Mouse (Mus musculus): ENCODE measurements at regions not wholly inside any gene's neighbourhood (a gene's known extent, or its start where the extent isn't known, plus 50 kb on each side); places are given as distances from the start of the nearest gene placed in this dataset.
A peak's percentile ranks its signal among the peaks of the same experiment; 100 is the strongest.

GRCm38 (mm10) chr10:67819534-67819933 is 92.9 kb downstream of the Zfp365 start:
- H3K36me3 ChIP-seq, result no peaks in the 10 kb centered on the region
- DNase-seq (ENCODE audit: low spot score), result no peak
- H3K27ac ChIP-seq, result no peak overlapping the region
- no peaks in the 10 kb centered on the region for H3K4me1 ChIP-seq
- 85% methylated on average over 8 of the region's 8 CpGs for WGBS
- H3K4me3 ChIP-seq, result no peak overlapping the region
- H3K27me3 ChIP-seq (ENCODE audit: insufficient read depth, poor library complexity, severe bottlenecking), result no peaks in the 10 kb centered on the region
- no peaks in the 10 kb centered on the region for H3K9me3 ChIP-seq

GRCm38 (mm10) chr10:67813901-67814300 is 98.6 kb downstream of the Zfp365 start:
- Histone ChIP-seq H3K27me3 (ENCODE audit: insufficient read depth, poor library complexity, severe bottlenecking) (no peaks in the 10 kb centered on the region), H3K4me3 (no peak overlapping the region), H3K27ac (no peak overlapping the region), H3K4me1 (no peaks in the 10 kb centered on the region), H3K36me3 (no peaks in the 10 kb centered on the region), H3K9me3 (no peaks in the 10 kb centered on the region)
- DNase-seq (ENCODE audit: low spot score), result no peak
- WGBS, result 74% methylated on average over 4 of the region's 4 CpGs

- no peaks in the 10 kb centered on the region for H3K4me1 ChIP-seq
- WGBS, result 45% methylated on average over 4 of the region's 4 CpGs
- no peak for DNase-seq (ENCODE audit: low spot score)
- no peaks in the 10 kb centered on the region for H3K9me3 ChIP-seq
- no peak overlapping the region for H3K4me3 ChIP-seq
- no peak overlapping the region for H3K27ac ChIP-seq
- H3K36me3 ChIP-seq, result no peaks in the 10 kb centered on the region
- H3K27me3 ChIP-seq (ENCODE audit: insufficient read depth, poor library complexity, severe bottlenecking), result no peaks in the 10 kb centered on the region
Observed at GRCm38 (mm10) chr10:67805131-67805530, 107.3 kb downstream of the Zfp365 start.

GRCm38 (mm10) chr10:67804637-67805036 is 107.8 kb downstream of the Zfp365 start:
- H3K27me3 ChIP-seq (ENCODE audit: insufficient read depth, poor library complexity, severe bottlenecking), result no peaks in the 10 kb centered on the region
- DNase-seq (ENCODE audit: low spot score), result no peak
- H3K27ac ChIP-seq, result no peak overlapping the region
- WGBS, result 74% methylated on average over 12 of the region's 12 CpGs
- H3K36me3 ChIP-seq, result no peaks in the 10 kb centered on the region
- H3K4me3 ChIP-seq, result no peak overlapping the region
- H3K9me3 ChIP-seq, result no peaks in the 10 kb centered on the region
- no peaks in the 10 kb centered on the region for H3K4me1 ChIP-seq

- Histone ChIP-seq H3K27me3 (ENCODE audit: insufficient read depth, poor library complexity, severe bottlenecking) (no peaks in the 10 kb centered on the region), H3K36me3 (no peaks in the 10 kb centered on the region), H3K9me3 (no peaks in the 10 kb centered on the region), H3K4me1 (no peaks in the 10 kb centered on the region), H3K4me3 (no peak overlapping the region), H3K27ac (no peak overlapping the region)
- 85% methylated on average over 8 of the region's 8 CpGs for WGBS
- no peak for DNase-seq (ENCODE audit: low spot score)
Observed at GRCm38 (mm10) chr10:67802156-67802555, 110.3 kb downstream of the Zfp365 start.

- H3K4me1 ChIP-seq, result no peaks in the 10 kb centered on the region
Observed at GRCm38 (mm10) chr10:67801619-67802018, 110.8 kb downstream of the Zfp365 start.

GRCm38 (mm10) chr10:67798991-67799390 is 113.5 kb downstream of the Zfp365 start:
- 91% methylated on average over 10 of the region's 10 CpGs for WGBS
- DNase-seq (ENCODE audit: low spot score), result no peak
- H3K4me3 ChIP-seq, result no peak overlapping the region

More at GRCm38 (mm10) chr10:67801619-67802018, 110.8 kb downstream of the Zfp365 start:
- no peak overlapping the region for H3K27ac ChIP-seq
- H3K36me3 ChIP-seq, result no peaks in the 10 kb centered on the region
- DNase-seq (ENCODE audit: low spot score), result no peak
- WGBS, result 89% methylated on average over 1 of the region's 1 CpGs
- no peaks in the 10 kb centered on the region for H3K27me3 ChIP-seq (ENCODE audit: insufficient read depth, poor library complexity, severe bottlenecking)
- no peak overlapping the region for H3K4me3 ChIP-seq
- no peaks in the 10 kb centered on the region for H3K9me3 ChIP-seq

GRCm38 (mm10) chr10:67793206-67793605 is 119.3 kb downstream of the Zfp365 start:
- Histone ChIP-seq H3K36me3 (no peaks in the 10 kb centered on the region), H3K27me3 (ENCODE audit: insufficient read depth, poor library complexity, severe bottlenecking) (no peaks in the 10 kb centered on the region), H3K4me1 (no peaks in the 10 kb centered on the region), H3K9me3 (no peaks in the 10 kb centered on the region), H3K4me3 (no peak overlapping the region), H3K27ac (no peak overlapping the region)
- 82% methylated on average over 3 of the region's 3 CpGs for WGBS
- peak; percentile 1 for DNase-seq (ENCODE audit: low spot score)

More at GRCm38 (mm10) chr10:67798991-67799390, 113.5 kb downstream of the Zfp365 start:
- Histone ChIP-seq H3K4me1 (no peaks in the 10 kb centered on the region), H3K27me3 (ENCODE audit: insufficient read depth, poor library complexity, severe bottlenecking) (no peaks in the 10 kb centered on the region), H3K9me3 (no peaks in the 10 kb centered on the region), H3K27ac (no peak overlapping the region), H3K36me3 (no peaks in the 10 kb centered on the region)

- Histone ChIP-seq H3K27me3 (ENCODE audit: insufficient read depth, poor library complexity, severe bottlenecking) (no peaks in the 10 kb centered on the region), H3K36me3 (no peaks in the 10 kb centered on the region), H3K4me3 (no peak overlapping the region), H3K9me3 (no peaks in the 10 kb centered on the region), H3K4me1 (no peaks in the 10 kb centered on the region), H3K27ac (no peak overlapping the region)
- peak; percentile 52 for DNase-seq (ENCODE audit: low spot score)
- 75% methylated on average over 12 of the region's 12 CpGs for WGBS
Observed at GRCm38 (mm10) chr10:67789651-67790050, 122.8 kb downstream of the Zfp365 start.

GRCm38 (mm10) chr10:67788116-67788515 is 124.3 kb downstream of the Zfp365 start:
- H3K4me3 ChIP-seq, result no peak overlapping the region
- H3K9me3 ChIP-seq, result no peaks in the 10 kb centered on the region
- no peak overlapping the region for H3K27ac ChIP-seq
- H3K27me3 ChIP-seq (ENCODE audit: insufficient read depth, poor library complexity, severe bottlenecking), result no peaks in the 10 kb centered on the region
- no peaks in the 10 kb centered on the region for H3K4me1 ChIP-seq
- WGBS, result 75% methylated on average over 6 of the region's 6 CpGs
- DNase-seq (ENCODE audit: low spot score), result peak; percentile 52
- no peaks in the 10 kb centered on the region for H3K36me3 ChIP-seq

GRCm38 (mm10) chr10:67785563-67785962 is 126.9 kb downstream of the Zfp365 start:
- DNase-seq (ENCODE audit: low spot score), result no peak
- Histone ChIP-seq H3K27me3 (ENCODE audit: insufficient read depth, poor library complexity, severe bottlenecking) (no peaks in the 10 kb centered on the region), H3K9me3 (no peaks in the 10 kb centered on the region), H3K4me1 (no peaks in the 10 kb centered on the region), H3K27ac (no peak overlapping the region), H3K4me3 (no peak overlapping the region), H3K36me3 (no peaks in the 10 kb centered on the region)
- WGBS, result 75% methylated on average over 2 of the region's 2 CpGs

GRCm38 (mm10) chr10:67778341-67778740 is 134.1 kb downstream of the Zfp365 start:
- Histone ChIP-seq H3K4me1 (no peaks in the 10 kb centered on the region), H3K9me3 (no peaks in the 10 kb centered on the region), H3K27ac (no peak overlapping the region), H3K4me3 (no peak overlapping the region), H3K27me3 (ENCODE audit: insufficient read depth, poor library complexity, severe bottlenecking) (no peaks in the 10 kb centered on the region), H3K36me3 (no peaks in the 10 kb centered on the region)
- no peak for DNase-seq (ENCODE audit: low spot score)
- 66% methylated on average over 10 of the region's 10 CpGs for WGBS

GRCm38 (mm10) chr10:67777721-67778120 is 134.7 kb downstream of the Zfp365 start:
- WGBS, result 87% methylated on average over 7 of the region's 7 CpGs
- H3K27ac ChIP-seq, result no peak overlapping the region

GRCm38 (mm10) chr10:67776851-67777250 is 135.6 kb downstream of the Zfp365 start:
- Histone ChIP-seq H3K27ac (no peak overlapping the region), H3K27me3 (ENCODE audit: insufficient read depth, poor library complexity, severe bottlenecking) (no peaks in the 10 kb centered on the region), H3K4me3 (no peak overlapping the region), H3K4me1 (no peaks in the 10 kb centered on the region), H3K9me3 (no peaks in the 10 kb centered on the region), H3K36me3 (no peaks in the 10 kb centered on the region)
- WGBS, result 84% methylated on average over 9 of the region's 9 CpGs
- no peak for DNase-seq (ENCODE audit: low spot score)

More at GRCm38 (mm10) chr10:67777721-67778120, 134.7 kb downstream of the Zfp365 start:
- no peaks in the 10 kb centered on the region for H3K27me3 ChIP-seq (ENCODE audit: insufficient read depth, poor library complexity, severe bottlenecking)
- no peaks in the 10 kb centered on the region for H3K4me1 ChIP-seq
- no peaks in the 10 kb centered on the region for H3K36me3 ChIP-seq
- H3K9me3 ChIP-seq, result no peaks in the 10 kb centered on the region
- no peak overlapping the region for H3K4me3 ChIP-seq
- no peak for DNase-seq (ENCODE audit: low spot score)
